Mouse (Mus musculus): ENCODE results near the gene Dclre1a. TPM values are rescaled to one million over a fixed set of nuclear protein-coding genes. Genes with fewer than 3 reads are reported as not detected.

Dclre1a gene
- total RNA-seq, 2 experiments from 2014 or later = 32.7 to 50.8 TPM

GRCm38 (mm10) chr19:56486926-56487325, 61.1 kb downstream of the Dclre1a start:
- ATAC-seq (replicated peaks; ENCODE audit: low FRiP score, poor library complexity, severe bottlenecking) = no peak

GRCm38 (mm10) chr19:56485376-56486271, 62.4 kb downstream of the Dclre1a start:
- ATAC-seq (replicated peaks; ENCODE audit: low FRiP score, poor library complexity, severe bottlenecking) = no peak

GRCm38 (mm10) chr19:56484630-56485375, 63.2 kb downstream of the Dclre1a start:
- ATAC-seq (replicated peaks; ENCODE audit: low FRiP score, poor library complexity, severe bottlenecking) = no peak

Other genes starting within 250 kb of the Dclre1a start
- gene Nrap, start 158.2 kb downstream of the Dclre1a start, total RNA-seq (2015; ENCODE audit: low replicate concordance) = not detected in 2 replicates
- not detected in 2 replicates for gene Nrap, start 158.2 kb downstream of the Dclre1a start, total RNA-seq (2017; ENCODE audit: low replicate concordance)
- gene Casp7, start 151.1 kb downstream of the Dclre1a start, total RNA-seq (2015; ENCODE audit: low replicate concordance) = 25.6 and 37.7 TPM in 2 replicates
- gene Casp7, start 151.1 kb downstream of the Dclre1a start, total RNA-seq (2017; ENCODE audit: low replicate concordance) = 14.0 and 35.9 TPM in 2 replicates
- not detected in 2 replicates for gene Plekhs1, start 86.6 kb downstream of the Dclre1a start, total RNA-seq (2015; ENCODE audit: low replicate concordance)
- gene Plekhs1, start 86.6 kb downstream of the Dclre1a start, total RNA-seq (2017; ENCODE audit: low replicate concordance) = not detected in 2 replicates
- gene Nhlrc2, start within 50 bp of the Dclre1a start, total RNA-seq (2015; ENCODE audit: low replicate concordance) = 12.2 and 14.1 TPM in 2 replicates
- 17.7 and 26.8 TPM in 2 replicates for gene Nhlrc2, start within 50 bp of the Dclre1a start, total RNA-seq (2017; ENCODE audit: low replicate concordance)
- gene Adrb1, start 174.0 kb upstream of the Dclre1a start, total RNA-seq (2015; ENCODE audit: low replicate concordance) = not detected in 2 replicates
- 0.45 TPM in 1 of 2 replicates, not detected in the other for gene Adrb1, start 174.0 kb upstream of the Dclre1a start, total RNA-seq (2017; ENCODE audit: low replicate concordance)